Mouse (Mus musculus): ENCODE measurements around the gene Npas3. TPM values are rescaled to one million over a fixed set of nuclear protein-coding genes. Genes with fewer than 3 reads are reported as not detected.

Npas3 gene
- polyA plus RNA-seq, 1 experiment from 2014 or later: 3.7 TPM

- H3K9ac ChIP-seq (ENCODE audit: low read length): no peak overlapping the region
- H3K4me2 ChIP-seq (ENCODE audit: low read length): no peak overlapping the region
- no peaks in the 10 kb centered on the region for H3K36me3 ChIP-seq (ENCODE audit: control insufficient read depth, insufficient read depth, low read length)
- no peaks in the 10 kb centered on the region for H3K27me3 ChIP-seq (replicated peaks; ENCODE audit: control insufficient read depth, insufficient read depth, low read length)
- peaks cover 21% of the 10 kb centered on the region for H3K4me1 ChIP-seq (replicated peaks; ENCODE audit: control insufficient read depth, insufficient read depth, low read length)
- H3K27ac ChIP-seq (ENCODE audit: low read depth): no peak overlapping the region
- no peak overlapping the region for H3K4me3 ChIP-seq (ENCODE audit: low read depth, low read length)
- no peaks in the 10 kb centered on the region for H3K9me3 ChIP-seq (ENCODE audit: control insufficient read depth, low read length)
- ATAC-seq (replicated peaks; ENCODE audit: low FRiP score, low TSS enrichment, low read depth) (no peak), DNase-seq (ENCODE audit: low spot score) (no peak)
- WGBS: 78% methylated on average over 4 of the region's 4 CpGs
Measured at GRCm38 (mm10) chr12:53290341-53290740, 41.9 kb downstream of the Npas3 start.

DNA sequence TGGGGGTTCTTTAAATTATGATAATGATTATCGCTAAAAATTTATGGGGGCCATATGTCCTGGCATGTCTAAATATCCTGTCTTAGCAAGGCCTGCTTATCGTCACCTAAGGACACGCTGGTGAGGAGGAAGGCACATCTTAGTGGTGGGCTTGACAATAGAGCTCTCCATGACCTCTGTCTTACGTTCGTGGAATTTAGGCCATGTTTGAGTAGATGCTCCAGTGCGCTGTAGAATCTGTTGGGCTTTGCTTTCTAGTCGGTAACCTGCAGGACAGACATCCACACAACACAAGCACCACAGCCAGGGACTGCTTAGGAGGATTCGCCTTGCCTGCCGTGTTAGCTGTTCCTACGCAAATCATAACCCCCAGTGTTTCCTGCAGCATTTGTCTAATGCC is 42.4 kb downstream of the Npas3 start:
- WGBS: 52% methylated on average over 10 of the region's 10 CpGs
- peaks cover 24% of the 10 kb centered on the region for H3K4me1 ChIP-seq (replicated peaks; ENCODE audit: control insufficient read depth, insufficient read depth, low read length)
- no peak for DNase-seq (ENCODE audit: low spot score)

DNA sequence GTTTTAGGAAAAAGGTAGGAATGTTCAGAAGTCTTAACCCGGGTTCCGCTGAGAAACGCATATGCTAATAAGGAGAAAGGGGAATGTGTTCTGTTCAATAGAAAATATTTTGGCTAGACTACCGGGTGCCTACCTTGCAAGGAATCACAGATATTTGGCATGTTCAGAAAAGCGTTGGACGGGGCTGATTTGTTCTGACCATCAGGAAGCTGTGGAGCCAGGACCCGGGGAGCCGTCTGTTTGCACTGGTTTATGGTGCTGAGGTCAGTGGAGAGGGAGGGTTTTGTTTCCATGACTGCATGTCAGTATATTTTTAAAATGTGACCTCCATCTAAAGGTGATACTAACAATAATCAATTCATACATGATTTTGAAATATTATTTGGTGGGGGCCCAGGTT is 43.5 kb downstream of the Npas3 start:
- no peak for ATAC-seq (replicated peaks; ENCODE audit: low FRiP score, low TSS enrichment, low read depth)

More for the DNA sequence above, 42.4 kb downstream of the Npas3 start:
- Histone ChIP-seq H3K9me3 (ENCODE audit: control insufficient read depth, low read length) (no peaks in the 10 kb centered on the region), H3K27ac (ENCODE audit: low read depth) (no peak overlapping the region), H3K4me2 (ENCODE audit: low read length) (no peak overlapping the region), H3K4me3 (ENCODE audit: low read depth, low read length) (no peak overlapping the region), H3K36me3 (ENCODE audit: control insufficient read depth, insufficient read depth, low read length) (no peaks in the 10 kb centered on the region), H3K9ac (ENCODE audit: low read length) (no peak overlapping the region), H3K27me3 (replicated peaks; ENCODE audit: control insufficient read depth, insufficient read depth, low read length) (no peaks in the 10 kb centered on the region)
- no peak for ATAC-seq (replicated peaks; ENCODE audit: low FRiP score, low TSS enrichment, low read depth)

GRCm38 (mm10) chr12:53292508-53293300 is 44.2 kb downstream of the Npas3 start:
- H3K9me3 ChIP-seq (ENCODE audit: control insufficient read depth, low read length): no peaks in the 10 kb centered on the region
- peak overlapping the region; percentile 57; the same call in 1 of the 2 replicates for H3K27ac ChIP-seq (ENCODE audit: low read depth)
- peak; percentile 78 for ATAC-seq (replicated peaks; ENCODE audit: low FRiP score, low TSS enrichment, low read depth)
- DNase-seq (ENCODE audit: low spot score): peak; percentile 61
- H3K9ac ChIP-seq (ENCODE audit: low read length): no peak overlapping the region
- WGBS: 32% methylated on average over 17 of the region's 17 CpGs
- H3K4me1 ChIP-seq (replicated peaks; ENCODE audit: control insufficient read depth, insufficient read depth, low read length): peaks cover 26% of the 10 kb centered on the region
- H3K4me2 ChIP-seq (ENCODE audit: low read length): no peak overlapping the region
- no peaks in the 10 kb centered on the region for H3K27me3 ChIP-seq (replicated peaks; ENCODE audit: control insufficient read depth, insufficient read depth, low read length)
- H3K4me3 ChIP-seq (ENCODE audit: low read depth, low read length): no peak overlapping the region
- H3K36me3 ChIP-seq (ENCODE audit: control insufficient read depth, insufficient read depth, low read length): no peaks in the 10 kb centered on the region

More for the DNA sequence above, 43.5 kb downstream of the Npas3 start:
- peaks cover 26% of the 10 kb centered on the region for H3K4me1 ChIP-seq (replicated peaks; ENCODE audit: control insufficient read depth, insufficient read depth, low read length)
- H3K27ac ChIP-seq (ENCODE audit: low read depth): no peak overlapping the region
- H3K36me3 ChIP-seq (ENCODE audit: control insufficient read depth, insufficient read depth, low read length): no peaks in the 10 kb centered on the region
- no peak overlapping the region for H3K4me3 ChIP-seq (ENCODE audit: low read depth, low read length)
- H3K27me3 ChIP-seq (replicated peaks; ENCODE audit: control insufficient read depth, insufficient read depth, low read length): no peaks in the 10 kb centered on the region
- H3K9me3 ChIP-seq (ENCODE audit: control insufficient read depth, low read length): no peaks in the 10 kb centered on the region
- no peak overlapping the region for H3K9ac ChIP-seq (ENCODE audit: low read length)
- WGBS: 61% methylated on average over 8 of the region's 8 CpGs
- DNase-seq (ENCODE audit: low spot score): no peak
- H3K4me2 ChIP-seq (ENCODE audit: low read length): no peak overlapping the region

GRCm38 (mm10) chr12:53294011-53294410 is 45.5 kb downstream of the Npas3 start:
- DNase-seq (ENCODE audit: low spot score) (no peak), ATAC-seq (replicated peaks; ENCODE audit: low FRiP score, low TSS enrichment, low read depth) (no peak)
- 95% methylated on average over 7 of the region's 7 CpGs for WGBS

GRCm38 (mm10) chr12:53295747-53296146 is 47.3 kb downstream of the Npas3 start:
- no peak for ATAC-seq (replicated peaks; ENCODE audit: low FRiP score, low TSS enrichment, low read depth)
- no peak for DNase-seq (ENCODE audit: low spot score)
- Histone ChIP-seq H3K9ac (ENCODE audit: low read length) (no peak overlapping the region), H3K4me3 (ENCODE audit: low read depth, low read length) (no peak overlapping the region), H3K36me3 (ENCODE audit: control insufficient read depth, insufficient read depth, low read length) (no peaks in the 10 kb centered on the region), H3K27ac (ENCODE audit: low read depth) (no peak overlapping the region), H3K27me3 (replicated peaks; ENCODE audit: control insufficient read depth, insufficient read depth, low read length) (no peaks in the 10 kb centered on the region), H3K4me1 (replicated peaks; ENCODE audit: control insufficient read depth, insufficient read depth, low read length) (peaks cover 29% of the 10 kb centered on the region), H3K9me3 (ENCODE audit: control insufficient read depth, low read length) (no peaks in the 10 kb centered on the region), H3K4me2 (ENCODE audit: low read length) (no peak overlapping the region)
- 27% methylated on average over 7 of the region's 7 CpGs for WGBS

More at GRCm38 (mm10) chr12:53294011-53294410, 45.5 kb downstream of the Npas3 start:
- H3K9me3 ChIP-seq (ENCODE audit: control insufficient read depth, low read length): no peaks in the 10 kb centered on the region
- H3K27ac ChIP-seq (ENCODE audit: low read depth): no peak overlapping the region
- H3K4me2 ChIP-seq (ENCODE audit: low read length): no peak overlapping the region
- no peaks in the 10 kb centered on the region for H3K36me3 ChIP-seq (ENCODE audit: control insufficient read depth, insufficient read depth, low read length)
- peaks cover 30% of the 10 kb centered on the region for H3K4me1 ChIP-seq (replicated peaks; ENCODE audit: control insufficient read depth, insufficient read depth, low read length)
- H3K9ac ChIP-seq (ENCODE audit: low read length): no peak overlapping the region
- H3K27me3 ChIP-seq (replicated peaks; ENCODE audit: control insufficient read depth, insufficient read depth, low read length): no peaks in the 10 kb centered on the region
- no peak overlapping the region for H3K4me3 ChIP-seq (ENCODE audit: low read depth, low read length)

GRCm38 (mm10) chr12:53297946-53298840 is 49.7 kb downstream of the Npas3 start:
- peaks cover 11% of the 10 kb centered on the region; the same call in 1 of the 2 replicates for H3K4me1 ChIP-seq (replicated peaks; ENCODE audit: control insufficient read depth, insufficient read depth, low read length)
- peak overlapping the region; percentile 25 for H3K4me2 ChIP-seq (ENCODE audit: low read length)
- no peak overlapping the region for H3K4me3 ChIP-seq (ENCODE audit: low read depth, low read length)
- no peaks in the 10 kb centered on the region for H3K27me3 ChIP-seq (replicated peaks; ENCODE audit: control insufficient read depth, insufficient read depth, low read length)
- 57% methylated on average over 16 of the region's 16 CpGs for WGBS
- no peaks in the 10 kb centered on the region for H3K36me3 ChIP-seq (ENCODE audit: control insufficient read depth, insufficient read depth, low read length)
- H3K9me3 ChIP-seq (ENCODE audit: control insufficient read depth, low read length): no peaks in the 10 kb centered on the region
- H3K27ac ChIP-seq (ENCODE audit: low read depth): no peak overlapping the region
- no peak overlapping the region for H3K9ac ChIP-seq (ENCODE audit: low read length)
- DNase-seq (ENCODE audit: low spot score) (no peak), ATAC-seq (replicated peaks; ENCODE audit: low FRiP score, low TSS enrichment, low read depth) (no peak)

DNA sequence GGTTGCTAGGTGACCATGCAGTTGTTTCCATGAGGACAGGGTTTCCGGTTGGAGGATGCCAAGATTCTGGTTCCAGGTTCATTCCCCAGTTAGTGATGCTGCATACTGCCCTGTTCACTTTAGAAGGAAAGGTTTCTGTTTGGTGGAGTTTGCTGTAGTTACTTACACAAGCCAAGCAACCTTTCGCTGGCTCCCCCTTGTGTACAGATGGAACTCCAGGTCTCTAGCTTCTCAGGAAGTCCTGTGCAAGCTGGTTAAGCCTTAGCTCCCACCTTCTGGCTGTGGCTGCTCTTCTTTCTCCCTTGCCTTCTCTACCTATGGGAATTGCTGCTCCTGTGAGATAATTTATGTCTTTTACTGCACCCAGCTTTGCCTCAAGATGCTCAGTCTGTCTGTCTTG is 52.5 kb downstream of the Npas3 start:
- Histone ChIP-seq H3K9me3 (ENCODE audit: control insufficient read depth, low read length) (no peaks in the 10 kb centered on the region), H3K4me1 (replicated peaks; ENCODE audit: control insufficient read depth, insufficient read depth, low read length) (peaks cover 6% of the 10 kb centered on the region; the same call in 1 of the 2 replicates), H3K27me3 (replicated peaks; ENCODE audit: control insufficient read depth, insufficient read depth, low read length) (no peaks in the 10 kb centered on the region), H3K4me2 (ENCODE audit: low read length) (no peak overlapping the region), H3K36me3 (ENCODE audit: control insufficient read depth, insufficient read depth, low read length) (no peaks in the 10 kb centered on the region), H3K4me3 (ENCODE audit: low read depth, low read length) (no peak overlapping the region), H3K9ac (ENCODE audit: low read length) (no peak overlapping the region), H3K27ac (ENCODE audit: low read depth) (no peak overlapping the region)
- peak; percentile 59 for DNase-seq (ENCODE audit: low spot score)
- ATAC-seq (replicated peaks; ENCODE audit: low FRiP score, low TSS enrichment, low read depth): no peak
- 55% methylated on average over 2 of the region's 2 CpGs for WGBS

Data from intestine, embryonic 14.5 days (tissue).